Mouse (Mus musculus) neural tube, embryonic 12.5 days (tissue): ENCODE data around the gene Syt7. TPM values are rescaled to one million over a fixed set of nuclear protein-coding genes. Genes with fewer than 3 reads are reported as not detected.
A peak's percentile ranks its signal among the peaks of the same experiment; 100 is the strongest.

Experiments
- ATAC-seq: fragments of 200-750 bp; cut with Nextera tagmentation; 2 replicates; pipeline ENCODE4 v1.8.0; 2017; ENCODE audit warnings: low read depth, mild to moderate bottlenecking, moderate TSS enrichment, moderate library complexity; ENCODE audit not compliant: low FRiP score
- H3K27ac ChIP-seq: fragments of 300-500 bp; sonication (generic); 2 replicates; pipeline ENCODE4 v1.5.1; 2016
- H3K27me3 ChIP-seq: fragments of 300-500 bp; sonication (generic); replicated peaks from 2 replicates; pipeline ENCODE4 v1.6.1; 2016; ENCODE audit warnings: mild to moderate bottlenecking
- H3K36me3 ChIP-seq: fragments of 300-500 bp; sonication (generic); 2 replicates; pipeline ENCODE4 v1.6.1; 2016; ENCODE audit warnings: mild to moderate bottlenecking
- H3K4me1 ChIP-seq: fragments of 300-500 bp; sonication (generic); 2 replicates; pipeline ENCODE4 v1.6.1; 2016
- H3K4me2 ChIP-seq: fragments of 300-500 bp; sonication (generic); replicated peaks from 2 replicates; pipeline ENCODE4 v1.6.1; 2016; ENCODE audit warnings: mild to moderate bottlenecking
- H3K4me3 ChIP-seq: fragments of 300-500 bp; sonication (generic); 2 replicates; pipeline ENCODE4 v1.5.1; 2016
- H3K9ac ChIP-seq: fragments of 300-500 bp; sonication (generic); 2 replicates; pipeline ENCODE4 v1.6.1; 2016; ENCODE audit warnings: mild to moderate bottlenecking
- H3K9me3 ChIP-seq: fragments of 300-500 bp; sonication (generic); 2 replicates; pipeline ENCODE4 v1.6.1; 2016; ENCODE audit warnings: mild to moderate bottlenecking
- WGBS: fragments of 180-500 bp; shearing (Covaris S2); methylation state at CpG from one replicate; pipeline ENCODE4 v1.1.7; 2016; 5-methylcytosine and 5-hydroxymethylcytosine counted together
- polyA plus RNA-seq: library from polyadenylated mRNA; unstranded; fragments of >200 nt; fragmentation: Nextera tagmentation; extraction: Ambion mirVana; gene quantifications from 2 replicates; pipeline ENCODE4 v1.2.1, GENCODE M21; 2016

The Syt7 gene
- 4.8 and 5.4 TPM in 2 replicates for polyA plus RNA-seq

DNA sequence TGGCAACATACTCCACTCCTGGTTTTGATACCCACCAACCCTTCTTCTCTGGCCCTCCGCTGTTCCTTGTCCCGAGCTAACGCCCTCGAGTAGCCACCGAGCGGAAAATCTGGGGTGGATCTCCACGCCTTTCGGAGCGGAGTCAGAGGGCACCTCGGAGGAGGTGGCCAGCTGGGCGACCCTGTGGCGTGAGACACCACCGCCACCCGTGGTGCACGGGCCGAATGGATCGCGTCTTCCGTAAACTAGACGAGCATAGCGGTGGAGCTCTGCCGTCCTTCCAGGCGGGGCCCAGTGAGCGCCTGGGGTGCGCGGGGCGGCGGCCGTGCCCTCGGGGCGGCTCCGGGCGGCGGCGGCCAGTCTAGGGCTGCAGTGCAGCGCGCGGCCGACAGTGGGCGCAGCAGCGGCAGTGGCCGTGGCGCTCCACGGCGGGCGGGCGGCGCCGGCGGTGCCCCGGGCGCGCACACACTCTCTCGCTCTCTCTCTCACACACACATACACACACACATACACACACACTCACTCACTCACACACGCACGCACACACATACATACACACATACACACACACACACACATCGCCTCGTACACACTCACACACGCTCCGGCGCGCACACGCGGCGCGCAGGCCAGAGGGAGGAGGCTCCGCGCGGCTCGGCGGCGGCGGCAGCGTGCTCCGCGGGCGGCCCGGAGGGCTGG, at the start of gene Syt7:
Gene Syt7, plus strand, starts transcription at position 476 of the 699 bp plus-strand sequence.
- peak within 1 kb of the TSS; percentile 89 for H3K4me2 ChIP-seq
- H3K27me3 ChIP-seq, result peaks cover 28% of the 10 kb centered on the region
- H3K27ac ChIP-seq, result 0 out of 2 replicates have a peak within 1 kb of the TSS, but pooled peaks have one; percentile 20
- H3K4me3 ChIP-seq, result peak within 1 kb of the TSS; percentile 73
- peaks cover 22% of the 10 kb centered on the region for H3K4me1 ChIP-seq
- no peaks in the 10 kb centered on the region for H3K36me3 ChIP-seq
- WGBS, result under 1% methylated on average over 75 of the region's 78 CpGs
- H3K9me3 ChIP-seq, result no peaks in the 10 kb centered on the region
- ATAC-seq, result peak; percentile 85
- H3K9ac ChIP-seq, result peak within 1 kb of the TSS; percentile 77

DNA sequence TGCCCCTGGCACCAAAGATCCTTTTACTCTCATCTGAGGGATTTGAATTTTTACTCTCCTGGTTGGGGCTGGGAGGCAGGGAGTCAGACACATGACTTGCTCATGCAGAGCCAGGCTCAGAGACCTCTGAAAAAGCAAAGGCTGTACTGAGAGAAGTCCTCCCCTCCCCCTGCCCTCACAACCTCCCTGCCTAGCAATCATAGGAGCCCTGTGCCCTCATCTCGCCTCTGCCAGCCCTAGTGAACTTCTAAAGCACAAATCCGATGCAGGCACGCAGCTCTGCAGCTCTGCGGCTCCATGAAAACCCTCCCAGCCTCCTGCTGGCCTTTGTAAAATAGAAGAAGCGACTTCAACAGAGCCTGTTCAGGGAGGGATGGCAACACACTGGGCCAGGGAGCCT, 49.6 kb upstream of the Syt7 start:
- no peak for ATAC-seq
- no peaks in the 10 kb centered on the region for H3K36me3 ChIP-seq
- H3K9me3 ChIP-seq, result no peaks in the 10 kb centered on the region
- peaks cover 13% of the 10 kb centered on the region for H3K4me1 ChIP-seq
- no peak overlapping the region for H3K4me3 ChIP-seq
- WGBS, result 13% methylated on average over 5 of the region's 5 CpGs
- H3K9ac ChIP-seq, result no peak overlapping the region
- no peak overlapping the region for H3K27ac ChIP-seq
- peaks cover 9% of the 10 kb centered on the region for H3K27me3 ChIP-seq
- no peak overlapping the region for H3K4me2 ChIP-seq

DNA sequence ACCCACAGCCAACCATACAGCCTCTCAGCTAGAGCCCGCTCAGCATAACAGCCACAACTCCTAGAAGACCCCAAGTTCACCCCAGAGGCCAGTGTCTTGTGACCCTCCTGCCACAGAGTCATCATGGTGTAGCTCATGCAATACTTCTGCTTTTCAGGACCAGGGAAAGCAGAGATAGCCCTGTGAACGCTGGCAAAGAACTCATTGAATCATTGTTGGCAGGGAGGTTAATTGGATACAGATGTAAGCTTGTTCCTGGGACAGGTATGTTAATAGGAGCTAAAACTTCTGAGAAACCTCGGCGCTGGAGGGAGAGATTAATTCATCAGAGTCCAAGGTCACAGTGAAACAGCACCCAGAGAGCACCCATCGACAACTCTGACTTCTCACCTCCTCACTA, 48.2 kb upstream of the Syt7 start:
- H3K9ac ChIP-seq, result no peak overlapping the region
- H3K27me3 ChIP-seq, result peaks cover 9% of the 10 kb centered on the region
- no peaks in the 10 kb centered on the region for H3K36me3 ChIP-seq
- H3K4me3 ChIP-seq, result no peak overlapping the region
- no peak overlapping the region for H3K4me2 ChIP-seq
- H3K27ac ChIP-seq, result no peak overlapping the region
- ATAC-seq, result no peak
- no peaks in the 10 kb centered on the region for H3K9me3 ChIP-seq
- H3K4me1 ChIP-seq, result peaks cover 13% of the 10 kb centered on the region
- 43% methylated on average over 5 of the region's 5 CpGs for WGBS

DNA sequence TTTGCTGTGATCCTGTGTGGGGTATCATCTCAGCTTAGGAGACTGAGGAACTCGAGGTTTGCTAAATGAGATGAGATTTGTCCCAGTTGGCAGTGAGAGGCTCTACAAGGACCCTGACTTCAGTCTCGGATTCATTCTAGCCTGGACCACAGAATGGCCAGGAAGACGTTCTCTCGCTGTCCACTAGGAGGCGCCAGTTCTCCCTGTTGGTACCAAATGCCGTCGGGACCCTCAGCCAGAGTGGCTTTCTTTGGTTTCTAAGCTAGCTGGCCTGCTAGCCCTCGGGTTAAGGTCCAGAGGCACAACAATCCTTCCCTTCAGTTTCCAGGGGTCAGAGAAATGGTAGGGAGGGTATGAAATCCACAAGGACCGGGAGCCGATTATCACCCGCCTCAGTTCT, 47.7 kb upstream of the Syt7 start:
- H3K4me2 ChIP-seq, result no peak overlapping the region
- no peaks in the 10 kb centered on the region for H3K9me3 ChIP-seq
- H3K27me3 ChIP-seq, result peaks cover 9% of the 10 kb centered on the region
- no peak overlapping the region for H3K4me3 ChIP-seq
- H3K27ac ChIP-seq, result no peak overlapping the region
- H3K9ac ChIP-seq, result no peak overlapping the region
- peaks cover 15% of the 10 kb centered on the region for H3K4me1 ChIP-seq
- WGBS, result 18% methylated on average over 11 of the region's 11 CpGs
- 0 out of 2 replicates have a peak, but pooled peaks have one; percentile 32 for ATAC-seq
- no peaks in the 10 kb centered on the region for H3K36me3 ChIP-seq

DNA sequence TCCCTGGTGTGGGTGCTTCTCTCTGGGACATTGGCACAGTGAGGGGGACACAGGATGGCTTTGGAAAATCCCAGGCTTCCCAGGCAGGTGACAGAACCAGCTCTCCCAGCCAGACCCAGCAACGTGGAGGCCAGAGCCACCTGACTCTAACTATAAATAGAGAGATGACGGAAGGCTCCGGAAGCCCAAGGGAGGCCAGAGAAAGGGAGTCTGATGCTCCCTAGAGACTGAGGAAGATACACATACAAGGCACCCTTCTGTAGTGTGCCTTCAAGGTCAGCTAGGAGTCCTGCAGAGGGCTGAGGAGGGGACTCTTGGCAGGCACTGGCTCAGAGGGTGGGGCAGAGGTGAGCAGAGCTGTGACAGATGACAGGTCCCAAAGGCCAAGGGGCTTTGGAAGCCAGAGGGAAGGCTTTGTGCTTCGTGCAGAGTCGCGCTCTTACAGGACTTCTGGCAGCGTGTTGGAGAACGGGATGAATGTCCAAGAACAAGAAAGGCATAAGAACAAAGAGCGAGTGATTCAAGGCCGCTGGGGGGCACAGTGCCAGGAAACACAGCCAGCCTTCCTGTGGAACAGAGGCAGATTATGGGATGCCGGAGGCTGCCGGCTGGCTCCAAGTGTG, 47.0 kb upstream of the Syt7 start:
- 40% methylated on average over 12 of the region's 12 CpGs for WGBS
- Histone ChIP-seq H3K4me1 (peaks cover 17% of the 10 kb centered on the region), H3K27me3 (peaks cover 6% of the 10 kb centered on the region), H3K36me3 (no peaks in the 10 kb centered on the region), H3K9ac (peak overlapping the region; percentile 14; the same call in 1 of the 2 replicates), H3K9me3 (no peaks in the 10 kb centered on the region), H3K4me3 (no peak overlapping the region), H3K27ac (no peak overlapping the region), H3K4me2 (no peak overlapping the region; the same call in 1 of the 2 replicates)
- ATAC-seq, result peak; percentile 46; the same call in 1 of the 2 replicates

DNA sequence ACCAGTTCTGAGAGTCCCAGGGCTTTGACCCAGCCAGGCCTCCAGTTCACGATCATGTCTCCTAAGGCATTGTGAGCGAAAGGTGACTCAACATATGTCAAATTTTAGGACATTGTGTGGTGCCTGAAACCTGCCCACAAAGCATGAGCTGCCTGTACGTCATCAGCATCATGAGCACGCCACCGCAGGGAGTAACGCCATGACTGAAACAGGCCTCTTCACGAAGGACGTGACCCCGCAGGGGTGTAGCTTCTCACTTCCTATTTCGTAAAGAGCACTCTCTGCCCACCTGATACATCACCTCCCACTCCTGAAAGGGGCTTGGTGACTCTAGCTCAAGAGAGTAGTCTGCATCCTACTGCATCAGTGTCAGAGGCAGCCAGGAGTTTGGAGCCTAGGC, 45.0 kb upstream of the Syt7 start:
- Histone ChIP-seq H3K4me1 (peaks cover 17% of the 10 kb centered on the region), H3K27ac (no peak overlapping the region), H3K27me3 (peaks cover 6% of the 10 kb centered on the region; the same call in 1 of the 2 replicates), H3K9ac (no peak overlapping the region), H3K4me3 (no peak overlapping the region), H3K36me3 (no peaks in the 10 kb centered on the region), H3K9me3 (no peaks in the 10 kb centered on the region), H3K4me2 (no peak overlapping the region)
- no peak for ATAC-seq
- 79% methylated on average over 10 of the region's 10 CpGs for WGBS

DNA sequence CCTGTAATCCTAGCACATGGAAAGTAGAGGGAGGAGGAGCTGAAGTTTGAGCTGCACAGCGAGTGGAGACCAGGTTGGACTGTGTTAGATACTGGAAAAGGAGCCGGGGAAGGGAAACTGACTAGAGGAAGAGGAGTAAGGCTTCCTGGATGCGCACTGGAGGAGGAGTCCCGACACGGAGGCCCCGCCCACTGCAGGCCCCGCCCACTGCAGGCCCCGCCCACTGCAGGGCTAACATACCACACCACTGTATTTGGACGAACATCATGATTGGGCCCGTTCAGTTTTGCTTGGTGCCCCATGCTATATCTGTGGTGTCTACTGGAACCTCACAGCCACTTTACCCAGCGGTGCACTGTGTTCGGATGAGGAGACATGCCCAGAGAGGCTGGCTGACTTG, 43.2 kb upstream of the Syt7 start:
- Histone ChIP-seq H3K4me1 (peaks cover 12% of the 10 kb centered on the region), H3K27ac (no peak overlapping the region), H3K9me3 (no peaks in the 10 kb centered on the region), H3K36me3 (no peaks in the 10 kb centered on the region), H3K27me3 (no peaks in the 10 kb centered on the region), H3K4me3 (no peak overlapping the region), H3K4me2 (no peak overlapping the region), H3K9ac (no peak overlapping the region)
- ATAC-seq, result no peak
- WGBS, result 43% methylated on average over 12 of the region's 12 CpGs

DNA sequence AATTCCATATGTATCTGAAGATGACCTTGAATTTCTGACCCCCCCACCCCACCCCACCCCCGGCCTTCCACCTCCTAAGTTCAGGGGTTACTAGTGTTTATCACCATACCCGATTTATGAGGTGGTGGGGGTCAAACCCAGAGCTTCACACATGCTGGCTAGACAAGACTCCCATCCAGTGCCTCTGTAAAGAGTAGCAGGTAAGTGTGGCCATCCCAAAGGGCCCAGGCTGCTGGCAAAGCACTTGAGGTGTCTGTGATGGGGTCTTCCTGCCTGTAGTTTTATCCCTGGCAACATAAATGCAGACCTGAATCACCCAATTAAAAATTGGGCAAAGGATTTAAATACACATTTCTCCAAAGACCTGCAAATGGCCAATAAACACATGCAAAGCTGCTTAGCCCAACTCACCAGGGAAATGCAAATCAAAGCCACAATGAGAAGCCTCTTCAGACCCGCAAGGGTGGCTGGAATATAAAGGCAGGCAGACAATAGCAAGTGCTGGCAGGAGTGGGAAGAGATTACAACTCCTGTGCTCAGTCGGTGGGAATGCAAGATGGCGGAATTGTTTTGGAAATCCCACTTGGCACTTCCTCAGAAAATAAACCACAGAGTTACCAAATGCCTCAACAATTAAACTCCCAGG, 41.1 kb upstream of the Syt7 start:
- no peak for ATAC-seq
- no peak overlapping the region for H3K4me2 ChIP-seq

DNA sequence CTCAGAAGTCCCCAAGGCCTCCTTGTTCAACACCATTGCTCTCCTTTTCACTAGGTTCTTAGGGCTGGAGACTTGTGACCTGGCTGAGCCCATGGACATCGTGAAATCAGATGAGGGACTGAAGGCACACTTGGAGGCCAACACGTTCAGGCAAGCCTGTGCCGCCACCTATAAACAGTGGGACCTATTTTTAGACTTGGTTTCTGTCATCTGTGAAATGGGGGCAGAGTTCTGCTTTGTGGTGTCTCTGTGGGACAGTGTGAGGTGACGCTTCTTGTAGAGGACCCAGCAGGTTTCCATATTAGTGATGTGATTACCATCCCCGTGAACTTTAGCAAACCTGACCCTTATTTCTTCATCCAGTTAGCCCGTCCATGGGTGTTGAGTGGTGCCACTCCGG, 36.7 kb upstream of the Syt7 start:
- Histone ChIP-seq H3K9me3 (no peaks in the 10 kb centered on the region), H3K36me3 (no peaks in the 10 kb centered on the region), H3K27me3 (no peaks in the 10 kb centered on the region), H3K4me3 (no peak overlapping the region), H3K9ac (no peak overlapping the region), H3K27ac (no peak overlapping the region), H3K4me2 (no peak overlapping the region), H3K4me1 (peaks cover 12% of the 10 kb centered on the region)
- ATAC-seq, result no peak
- 92% methylated on average over 7 of the region's 7 CpGs for WGBS

More for the DNA sequence above, 41.1 kb upstream of the Syt7 start:
- Histone ChIP-seq H3K27ac (no peak overlapping the region), H3K4me1 (peaks cover 4% of the 10 kb centered on the region; the same call in 1 of the 2 replicates), H3K9ac (no peak overlapping the region), H3K36me3 (no peaks in the 10 kb centered on the region), H3K4me3 (no peak overlapping the region), H3K27me3 (no peaks in the 10 kb centered on the region), H3K9me3 (no peaks in the 10 kb centered on the region)
- 49% methylated on average over 5 of the region's 5 CpGs for WGBS

DNA sequence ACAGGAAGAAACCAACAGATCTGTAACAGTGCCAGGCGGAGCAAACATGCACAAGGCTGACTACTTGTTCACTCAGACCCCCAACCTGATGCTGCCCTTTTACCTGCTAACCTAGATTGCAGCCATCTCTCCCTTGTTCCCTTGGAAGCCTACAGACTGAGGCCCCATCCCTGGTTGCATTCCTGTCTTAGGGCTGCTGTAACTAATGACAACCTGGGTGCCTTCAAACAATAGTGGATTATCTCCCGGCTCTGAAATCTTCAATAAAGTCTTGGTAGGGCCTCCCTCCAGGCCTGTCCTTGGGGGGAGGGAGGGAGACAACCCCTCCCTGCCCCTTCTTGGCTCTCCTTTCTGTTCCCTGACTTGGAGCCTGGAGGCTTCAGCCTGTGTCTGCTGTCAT, 34.1 kb upstream of the Syt7 start:
- Histone ChIP-seq H3K27me3 (no peaks in the 10 kb centered on the region), H3K4me3 (no peak overlapping the region), H3K9ac (no peak overlapping the region), H3K4me1 (peaks cover 14% of the 10 kb centered on the region), H3K36me3 (no peaks in the 10 kb centered on the region), H3K4me2 (no peak overlapping the region), H3K9me3 (no peaks in the 10 kb centered on the region), H3K27ac (no peak overlapping the region)
- no peak for ATAC-seq
- WGBS, result 49% methylated on average over 2 of the region's 2 CpGs

DNA sequence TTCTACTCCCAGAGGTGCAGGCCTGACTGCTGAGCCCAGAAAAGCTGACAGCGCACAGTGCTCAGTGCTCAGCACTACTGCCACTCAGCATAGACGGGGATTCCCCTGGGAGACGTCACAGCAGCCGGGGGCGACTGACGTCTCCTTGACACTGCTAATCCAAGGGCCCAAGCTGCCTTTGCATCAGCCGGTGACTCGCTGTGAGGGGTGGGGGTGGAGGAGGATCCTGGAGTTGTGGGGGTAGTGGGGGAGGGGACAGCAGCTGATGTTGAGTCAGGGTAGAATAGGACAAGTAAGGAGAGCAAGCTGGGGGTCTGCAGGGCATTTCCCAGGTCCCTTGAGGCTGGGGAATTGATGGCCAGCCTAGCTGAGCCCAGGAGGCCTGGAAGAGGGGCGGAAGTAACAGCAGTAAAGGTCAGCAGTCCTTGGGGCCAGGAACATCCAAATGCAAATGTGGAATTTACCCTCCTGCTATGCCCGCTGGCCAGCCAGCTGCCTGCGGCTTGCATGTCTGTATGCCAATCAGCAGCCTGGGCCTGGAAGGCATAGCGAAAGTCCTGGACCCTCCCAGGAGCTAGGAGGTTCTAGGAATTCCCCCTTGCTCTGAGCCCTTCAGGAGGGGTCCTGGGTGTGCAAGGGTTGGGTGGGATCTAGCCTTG, 31.9 kb upstream of the Syt7 start:
- H3K4me2 ChIP-seq, result peak overlapping the region; percentile 20
- H3K36me3 ChIP-seq, result no peaks in the 10 kb centered on the region
- peaks cover 14% of the 10 kb centered on the region for H3K4me1 ChIP-seq
- ATAC-seq, result peak; percentile 30
- no peak overlapping the region for H3K9ac ChIP-seq
- WGBS, result 8% methylated on average over 12 of the region's 12 CpGs
- no peaks in the 10 kb centered on the region for H3K9me3 ChIP-seq
- H3K4me3 ChIP-seq, result no peak overlapping the region
- no peak overlapping the region for H3K27ac ChIP-seq
- no peaks in the 10 kb centered on the region for H3K27me3 ChIP-seq
